7 mouse cellular contexts compared by ENCODE assay signal in the genomic region with DNA sequence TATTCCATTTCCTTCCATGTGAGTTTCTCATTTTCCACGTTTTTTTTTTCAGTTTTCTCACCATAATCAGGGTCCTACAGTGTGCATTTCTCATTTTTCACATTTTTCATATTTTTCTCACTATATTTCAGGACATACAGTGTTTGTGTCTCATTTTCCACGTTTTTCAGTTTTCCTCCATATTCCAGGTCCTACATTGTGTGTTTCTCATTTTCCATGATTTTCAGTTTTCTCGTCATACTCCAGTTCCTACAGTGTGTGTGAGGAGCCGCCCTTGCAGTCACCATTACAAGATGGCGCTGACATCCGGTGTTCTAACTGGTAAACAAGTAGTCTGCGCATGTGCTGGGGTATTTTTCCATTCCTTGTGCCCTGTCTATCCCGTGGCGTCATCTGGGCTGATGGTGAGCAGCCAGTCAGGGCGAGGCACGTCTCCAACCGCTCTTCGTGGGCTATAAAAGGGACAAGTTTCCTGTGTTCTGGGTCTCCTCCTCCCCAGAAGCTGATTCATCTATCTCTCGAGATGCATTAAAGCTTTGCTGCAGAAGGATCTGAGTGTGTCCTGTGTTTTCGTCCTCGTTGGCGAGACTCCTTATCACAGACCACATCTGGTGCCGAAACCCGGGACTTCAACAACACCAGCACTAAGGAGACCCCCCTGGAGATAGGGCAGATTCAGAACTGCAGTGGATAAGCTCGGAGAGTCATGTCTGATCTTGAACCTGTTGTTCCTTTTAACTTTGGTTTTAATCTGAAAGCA.
DNase-seq lines count a peak whose midpoint lies in the region; ATAC-seq and TF ChIP-seq lines count a peak whose summit lies in the region.
"Not testable (repeated sequence)": the region's sequence is repeated elsewhere in the genome, so short reads cannot be mapped to it uniquely, and the experiment has no call there.

No protein-coding gene starts in this region.

- not testable (repeated sequence) for TF ChIP-seq POLR2A in CH12.LX (IDR thresholded peaks at IDR 0.05; ENCODE audit: low read depth, low read length)

- not testable (repeated sequence) for H3K27me3 ChIP-seq in CH12.LX (replicated peaks); liver, embryonic 14.5 days (ENCODE audit: control insufficient read depth, insufficient read depth, low read length); megakaryocyte, embryonic 14.5 days (replicated peaks)

- H3K9ac ChIP-seq in CH12.LX (ENCODE audit: insufficient read depth, low read depth); liver, embryonic 14.5 days (replicated peaks): not testable (repeated sequence)

- not testable (repeated sequence) for TF ChIP-seq EP300 in CH12.LX (IDR thresholded peaks at IDR 0.05; ENCODE audit: low read length); liver, embryonic 14.5 days (IDR thresholded peaks at IDR 0.05; ENCODE audit: low read depth)

- H3K36me3 ChIP-seq in CH12.LX (replicated peaks in 1 of 2; ENCODE audit: control insufficient read depth in 1 of 2, insufficient read depth in 1 of 2, low read length in 1 of 2): peaks cover 3 to 11% of the 10 kb centered on the region in 2 experiments
- H3K36me3 ChIP-seq in liver, embryonic 14.5 days (replicated peaks; ENCODE audit: control insufficient read depth, insufficient read depth, low read depth); megakaryocyte, embryonic 14.5 days (replicated peaks; ENCODE audit: low read length): not testable (repeated sequence)

- in situ Hi-C loops in CH12.LX (cut with MboI; ENCODE audit: low pct_ligation_motif_present, low pct_unique_long_range_greater_than_20kb, low sequenced_read_pairs): not testable (repeated sequence)

- peak; percentile 73 for DNase-seq in CH12.LX (ENCODE audit: extremely low read depth)
- peak; percentile 93 for DNase-seq in induced T-regulatory cell, adult 2 months (ENCODE audit: low read depth)
- not testable (repeated sequence) for DNase-seq in liver, embryonic 14.5 days (ENCODE audit: low read depth in 3 of 3, low spot score in 3 of 3)
- peak; percentile 56 for DNase-seq in spleen, adult 12 weeks (ENCODE audit: low spot score)
- DNase-seq in thymus, postnatal 10 days (ENCODE audit: low spot score in 2 of 2): peak; percentile 66 to 78

- dilution Hi-C loops in CH12.LX (cut with MboI; ENCODE audit: extremely low pct_ligation_motif_present, extremely low pct_unique_long_range_greater_than_20kb, low sequenced_read_pairs): not testable (repeated sequence)

- not testable (repeated sequence) for TF ChIP-seq RAD21 in CH12.LX (IDR thresholded peaks at IDR 0.05; ENCODE audit: low read depth, low read length)

- WGBS in liver, embryonic 14.5 days (ENCODE audit: insufficient replicate concordance): 35% methylated on average over 20 of the region's 20 CpGs

- H3K79me2 ChIP-seq in CH12.LX (replicated peaks; ENCODE audit: control insufficient read depth, extremely low read depth, insufficient read depth, poor library complexity, severe bottlenecking): not testable (repeated sequence)

- not testable (repeated sequence) for H3K4me1 ChIP-seq in CH12.LX (ENCODE audit: control insufficient read depth in 1 of 2, insufficient read depth in 2 of 2); liver, embryonic 14.5 days (replicated peaks; ENCODE audit: control insufficient read depth in 2 of 2, insufficient read depth in 2 of 2, low read length in 1 of 2); megakaryocyte, embryonic 14.5 days

- peak overlapping the region; percentile 37 for H3K27ac ChIP-seq in CH12.LX (ENCODE audit: insufficient read depth, low read depth)
- not testable (repeated sequence) for H3K27ac ChIP-seq in liver, embryonic 14.5 days

- TF ChIP-seq CTCF in CH12.LX (conservative IDR thresholded peaks at IDR 0.05 in 1 of 2, IDR thresholded peaks at IDR 0.05 in 1 of 2; ENCODE audit: low read depth in 2 of 2, low read length in 2 of 2); liver, embryonic 14.5 days (IDR thresholded peaks at IDR 0.05; ENCODE audit: low read depth): not testable (repeated sequence)

- not testable (repeated sequence) for H3K4me2 ChIP-seq in CH12.LX (ENCODE audit: insufficient read depth, low read depth, poor library complexity, severe bottlenecking)
- peak overlapping the region; percentile 60 for H3K4me2 ChIP-seq in liver, embryonic 14.5 days (ENCODE audit: low read depth)

- not testable (repeated sequence) for H3K4me3 ChIP-seq in CH12.LX (replicated peaks in 1 of 3; ENCODE audit: low read depth in 2 of 3, low read length in 2 of 3, poor library complexity in 1 of 3)
- peak overlapping the region; percentile 52 to 54 for H3K4me3 ChIP-seq in liver, embryonic 14.5 days (ENCODE audit: insufficient read depth in 1 of 2, low read depth in 2 of 2, low read length in 2 of 2)
- peak overlapping the region; percentile 92 for H3K4me3 ChIP-seq in megakaryocyte, embryonic 14.5 days (replicated peaks)

- ATAC-seq in common myeloid progenitor, adult 5-6 weeks (replicated peaks; ENCODE audit: low read depth, poor library complexity, severe bottlenecking): peak; percentile 31
- not testable (repeated sequence) for ATAC-seq in liver, embryonic 14.5 days (ENCODE audit: insufficient read depth)

- H3K9me3 ChIP-seq in CH12.LX (replicated peaks; ENCODE audit: low read length): peaks cover 16% of the 10 kb centered on the region
- H3K9me3 ChIP-seq in liver, embryonic 14.5 days (ENCODE audit: control insufficient read depth, low read length): peaks cover 35% of the 10 kb centered on the region
- peaks cover 37% of the 10 kb centered on the region for H3K9me3 ChIP-seq in megakaryocyte, embryonic 14.5 days
